Mouse (Mus musculus) neural tube, embryonic 13.5 days (tissue): ENCODE data around the gene Gm20219. TPM values are rescaled to one million over a fixed set of nuclear protein-coding genes. Genes with fewer than 3 reads are reported as not detected.

Source experiments
- ATAC-seq: fragments of 200-750 bp; cut with Nextera tagmentation; 2 replicates; pipeline ENCODE4 v1.8.0; 2017; ENCODE audit warnings: low read depth, mild to moderate bottlenecking, moderate TSS enrichment, moderate library complexity
- H3K27ac ChIP-seq: fragments of 300-500 bp; sonication (generic); replicated peaks from 2 replicates; pipeline ENCODE4 v1.5.1; 2015; ENCODE audit warnings: moderate library complexity, mild to moderate bottlenecking, inconsistent platforms
- H3K27me3 ChIP-seq: fragments of 300-500 bp; sonication (generic); 2 replicates; pipeline ENCODE4 v1.6.1; 2015; ENCODE audit warnings: mild to moderate bottlenecking, inconsistent platforms
- H3K36me3 ChIP-seq: fragments of 300-500 bp; sonication (generic); 2 replicates; pipeline ENCODE4 v1.6.1; 2015; ENCODE audit warnings: mild to moderate bottlenecking, inconsistent platforms
- H3K4me1 ChIP-seq: fragments of 300-500 bp; sonication (generic); replicated peaks from 2 replicates; pipeline ENCODE4 v1.6.1; 2015; ENCODE audit warnings: inconsistent platforms
- H3K4me2 ChIP-seq: fragments of 300-500 bp; sonication (generic); 2 replicates; pipeline ENCODE4 v1.6.1; 2015; ENCODE audit warnings: inconsistent platforms, mild to moderate bottlenecking, moderate library complexity
- H3K4me3 ChIP-seq: fragments of 300-500 bp; sonication (generic); 2 replicates; pipeline ENCODE4 v1.5.1; 2015; ENCODE audit warnings: mild to moderate bottlenecking, inconsistent platforms
- H3K9ac ChIP-seq: fragments of 300-500 bp; sonication (generic); 2 replicates; pipeline ENCODE4 v1.6.1; 2015; ENCODE audit warnings: moderate library complexity, mild to moderate bottlenecking, inconsistent platforms
- H3K9me3 ChIP-seq: fragments of 300-500 bp; sonication (generic); 2 replicates; pipeline ENCODE4 v1.6.1; 2016; ENCODE audit warnings: inconsistent platforms
- WGBS: fragments of 180-500 bp; shearing (Covaris S2); methylation state at CpG from one replicate; pipeline ENCODE4 v1.1.7; 2015; 5-methylcytosine and 5-hydroxymethylcytosine counted together
- polyA plus RNA-seq: library from polyadenylated mRNA; unstranded; fragments of >200 nt; fragmentation: Nextera tagmentation; extraction: Ambion mirVana; gene quantifications from 2 replicates; pipeline ENCODE4 v1.2.1, GENCODE M21; 2015

The Gm20219 gene
- polyA plus RNA-seq, 1 experiment from 2014 or later: 1.7 TPM

DNA sequence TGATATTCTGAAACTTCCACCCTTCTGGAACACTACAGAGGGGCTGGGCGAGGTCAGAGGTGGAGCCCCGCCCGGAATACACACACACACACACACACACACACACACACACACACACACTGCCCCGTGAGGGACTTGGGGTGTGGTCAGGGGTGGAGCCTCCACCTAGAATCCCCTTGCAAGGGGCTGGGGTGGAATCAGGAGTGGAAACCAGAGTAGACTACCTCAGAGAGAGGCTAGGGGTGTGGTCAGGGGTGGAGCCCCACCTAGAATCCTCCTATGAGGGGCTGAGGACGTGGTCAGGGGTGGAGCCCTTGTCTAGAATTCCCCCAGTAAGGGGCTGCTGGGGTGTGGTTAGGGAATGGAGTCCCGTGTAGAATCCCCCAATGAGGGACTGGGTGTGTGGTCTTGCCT is 13.6 kb downstream of the Gm20219 start:
- no peak for ATAC-seq
- Histone ChIP-seq H3K4me2 (no peak overlapping the region), H3K9ac (no peak overlapping the region), H3K27me3 (peaks cover 4% of the 10 kb centered on the region; the same call in 1 of the 2 replicates), H3K36me3 (no peaks in the 10 kb centered on the region), H3K4me1 (peaks cover 59% of the 10 kb centered on the region), H3K27ac (no peak overlapping the region), H3K9me3 (no peaks in the 10 kb centered on the region), H3K4me3 (no peak overlapping the region)
- 43% methylated on average over 6 of the region's 6 CpGs for WGBS

DNA sequence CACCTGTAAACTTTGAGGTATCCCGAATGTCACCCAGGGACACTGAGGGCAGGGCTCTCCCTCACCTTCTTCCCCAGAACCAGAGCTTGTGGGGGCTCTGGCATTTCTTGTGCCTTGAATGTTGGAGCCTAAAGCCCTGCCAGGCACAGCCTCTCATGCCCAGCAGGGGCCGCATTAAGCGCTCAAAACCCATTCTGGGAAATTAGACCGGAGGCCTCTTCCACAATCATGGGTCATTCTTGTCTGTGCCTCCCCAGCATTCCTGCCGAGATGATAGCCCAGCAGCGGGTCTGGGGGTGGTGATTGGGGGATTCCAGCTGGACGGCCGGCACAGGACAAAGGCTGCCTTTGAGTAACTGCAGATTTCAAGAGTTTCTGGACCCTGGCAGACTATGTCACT is 16.3 kb downstream of the Gm20219 start:
- no peak overlapping the region for H3K4me2 ChIP-seq

DNA sequence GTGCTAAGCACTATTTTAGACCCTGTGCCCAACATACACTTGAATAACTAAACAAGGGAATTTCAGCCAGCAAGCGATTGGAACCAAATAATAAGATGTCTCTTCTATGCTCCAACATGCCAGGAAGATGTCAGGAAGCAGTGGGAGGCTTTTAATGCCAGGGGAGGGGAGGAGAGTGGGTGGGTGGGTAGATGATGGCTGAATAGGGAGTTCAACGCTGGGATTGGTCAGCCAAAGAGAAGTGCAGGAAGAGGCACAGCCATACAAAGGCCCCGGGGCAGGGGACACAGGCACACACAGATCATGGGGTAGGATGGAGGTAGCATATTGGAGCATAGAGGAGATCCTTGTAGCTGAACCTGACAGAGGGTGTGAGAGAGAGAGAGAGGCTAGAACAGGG is 17.3 kb downstream of the Gm20219 start:
- H3K27ac ChIP-seq: peak overlapping the region; percentile 84
- no peak overlapping the region for H3K4me3 ChIP-seq
- peaks cover 4% of the 10 kb centered on the region; the same call in 1 of the 2 replicates for H3K27me3 ChIP-seq
- peak; percentile 40 for ATAC-seq
- no peak overlapping the region for H3K9ac ChIP-seq
- 39% methylated on average over 3 of the region's 3 CpGs for WGBS
- H3K4me1 ChIP-seq: peaks cover 49% of the 10 kb centered on the region
- no peaks in the 10 kb centered on the region for H3K36me3 ChIP-seq
- H3K9me3 ChIP-seq: no peaks in the 10 kb centered on the region
- no peak overlapping the region for H3K4me2 ChIP-seq

More for the DNA sequence above, 16.3 kb downstream of the Gm20219 start:
- Histone ChIP-seq H3K36me3 (no peaks in the 10 kb centered on the region), H3K4me3 (no peak overlapping the region), H3K4me1 (peaks cover 58% of the 10 kb centered on the region), H3K9ac (no peak overlapping the region), H3K9me3 (no peaks in the 10 kb centered on the region), H3K27me3 (peaks cover 4% of the 10 kb centered on the region; the same call in 1 of the 2 replicates), H3K27ac (peak overlapping the region; percentile 57)
- WGBS: 4% methylated on average over 8 of the region's 8 CpGs
- 0 out of 2 replicates have a peak, but pooled peaks have one; percentile 5 for ATAC-seq

DNA sequence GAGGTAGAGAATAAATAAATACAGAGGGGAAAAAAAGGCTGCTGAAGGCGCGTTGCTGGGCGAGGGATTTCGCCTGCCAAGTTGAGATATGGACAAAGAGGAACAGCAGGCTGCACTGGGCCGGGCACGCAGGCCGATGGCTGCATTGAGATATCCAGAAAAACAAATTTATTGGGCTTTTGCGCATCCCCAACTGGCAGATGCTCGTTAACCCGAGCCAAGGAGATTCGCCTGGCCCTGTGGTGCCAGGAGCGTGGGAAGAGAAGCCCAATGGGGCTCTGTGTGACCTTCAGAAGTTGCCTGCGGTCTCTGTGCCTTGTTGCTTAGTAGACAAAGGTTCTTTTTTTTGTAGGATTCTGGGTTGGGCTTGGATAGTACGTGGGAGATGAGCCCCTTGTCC is 18.0 kb downstream of the Gm20219 start:
- peaks cover 3% of the 10 kb centered on the region; the same call in 1 of the 2 replicates for H3K27me3 ChIP-seq
- peak overlapping the region; percentile 84 for H3K27ac ChIP-seq
- H3K36me3 ChIP-seq: no peaks in the 10 kb centered on the region
- H3K9ac ChIP-seq: no peak overlapping the region
- WGBS: 29% methylated on average over 14 of the region's 14 CpGs
- peaks cover 49% of the 10 kb centered on the region for H3K4me1 ChIP-seq
- no peak overlapping the region for H3K4me2 ChIP-seq
- ATAC-seq: peak; percentile 59
- H3K9me3 ChIP-seq: no peaks in the 10 kb centered on the region
- H3K4me3 ChIP-seq: no peak overlapping the region

DNA sequence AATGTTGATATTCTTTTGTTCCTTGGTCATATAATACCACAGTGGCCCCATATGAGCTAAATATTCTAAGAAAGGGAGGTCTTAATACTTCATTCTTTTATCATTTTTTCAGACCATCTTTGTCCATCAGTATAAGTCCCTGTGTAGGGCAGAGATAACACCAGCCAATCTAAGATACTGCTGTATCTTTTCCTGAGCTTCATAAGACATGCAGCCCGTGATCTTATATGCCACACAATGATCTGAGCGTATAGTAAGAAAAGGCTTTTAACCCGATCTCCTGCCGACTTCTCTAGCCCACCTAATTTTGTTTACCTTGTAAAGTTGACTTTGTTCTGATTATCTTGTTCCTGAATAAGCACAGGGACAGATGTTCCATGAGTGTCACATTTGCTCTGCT is 29.2 kb downstream of the Gm20219 start:
- Histone ChIP-seq H3K9ac (no peak overlapping the region), H3K4me2 (no peak overlapping the region), H3K4me1 (no peaks in the 10 kb centered on the region), H3K9me3 (no peaks in the 10 kb centered on the region), H3K27me3 (peaks cover 10% of the 10 kb centered on the region; the same call in 1 of the 2 replicates), H3K36me3 (no peaks in the 10 kb centered on the region), H3K27ac (no peak overlapping the region), H3K4me3 (no peak overlapping the region)
- no peak for ATAC-seq
- WGBS: 79% methylated on average over 4 of the region's 4 CpGs

DNA sequence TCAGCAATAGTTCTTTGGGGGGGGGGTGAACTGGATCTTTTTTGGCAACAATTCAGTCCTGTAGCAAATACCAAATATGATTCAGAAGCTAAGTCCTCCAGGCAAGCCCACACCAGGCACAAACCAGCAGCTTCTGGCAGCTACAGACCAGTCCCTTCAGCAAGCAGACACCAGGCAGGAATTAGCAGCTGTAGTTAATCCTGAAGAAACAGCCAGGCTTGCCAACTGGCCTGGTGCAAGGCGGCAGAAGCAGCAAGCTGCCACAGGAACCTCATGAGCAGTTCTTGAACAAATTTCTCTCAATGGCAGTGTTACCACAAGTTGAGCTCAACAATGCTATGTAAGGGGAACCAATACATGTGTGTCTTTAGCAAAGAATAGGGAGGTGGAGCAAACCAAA is 31.4 kb downstream of the Gm20219 start:
- H3K9ac ChIP-seq: no peak overlapping the region
- H3K36me3 ChIP-seq: no peaks in the 10 kb centered on the region
- H3K4me2 ChIP-seq: no peak overlapping the region
- no peaks in the 10 kb centered on the region for H3K9me3 ChIP-seq
- WGBS: 67% methylated on average over 1 of the region's 1 CpGs
- peaks cover 10% of the 10 kb centered on the region; the same call in 1 of the 2 replicates for H3K27me3 ChIP-seq
- no peak overlapping the region for H3K4me3 ChIP-seq
- H3K4me1 ChIP-seq: no peaks in the 10 kb centered on the region
- ATAC-seq: no peak
- H3K27ac ChIP-seq: no peak overlapping the region

DNA sequence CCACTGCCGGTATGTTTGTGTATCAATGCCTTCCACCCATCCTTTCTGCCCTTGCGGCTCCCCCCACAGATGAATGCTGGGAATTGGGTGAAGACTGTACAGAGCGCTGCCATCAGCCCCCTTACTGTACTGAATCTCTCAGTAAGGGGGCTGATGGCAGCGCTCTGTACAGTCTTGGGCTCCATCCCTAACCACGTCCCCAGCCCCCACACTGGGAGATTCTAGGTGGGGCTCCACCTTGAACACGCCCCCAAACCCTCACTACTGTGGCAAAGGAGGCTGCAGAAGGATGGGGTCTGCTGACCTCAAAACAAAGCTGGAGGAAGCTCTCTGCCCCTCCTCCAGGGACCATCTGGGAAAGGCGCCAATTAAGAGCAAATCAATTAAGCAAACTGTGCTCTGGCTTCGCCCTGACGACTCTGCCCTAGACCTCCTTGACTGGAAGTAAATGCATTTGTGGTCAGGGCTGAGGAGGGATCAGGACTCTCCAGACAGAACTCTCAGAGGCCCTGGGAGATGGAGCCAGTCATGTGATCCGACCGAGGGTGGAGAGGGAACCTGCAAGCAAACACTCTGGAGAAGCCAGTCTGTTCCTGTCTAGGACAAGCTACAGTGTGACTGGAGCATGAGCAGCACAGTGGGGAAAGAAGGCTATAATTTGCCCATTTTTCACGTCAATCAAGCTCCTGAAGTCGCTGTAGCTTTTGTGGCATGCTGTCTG is 38.3 kb downstream of the Gm20219 start:
- H3K4me2 ChIP-seq: peak overlapping the region; percentile 22
- no peak overlapping the region for H3K4me3 ChIP-seq
- peaks cover 30% of the 10 kb centered on the region for H3K4me1 ChIP-seq
- H3K27me3 ChIP-seq: peaks cover 40% of the 10 kb centered on the region
- no peaks in the 10 kb centered on the region for H3K36me3 ChIP-seq
- peak overlapping the region; percentile 65 for H3K27ac ChIP-seq
- H3K9ac ChIP-seq: peak overlapping the region; percentile 38
- ATAC-seq: peak; percentile 66
- WGBS: 11% methylated on average over 13 of the region's 13 CpGs
- no peaks in the 10 kb centered on the region for H3K9me3 ChIP-seq

DNA sequence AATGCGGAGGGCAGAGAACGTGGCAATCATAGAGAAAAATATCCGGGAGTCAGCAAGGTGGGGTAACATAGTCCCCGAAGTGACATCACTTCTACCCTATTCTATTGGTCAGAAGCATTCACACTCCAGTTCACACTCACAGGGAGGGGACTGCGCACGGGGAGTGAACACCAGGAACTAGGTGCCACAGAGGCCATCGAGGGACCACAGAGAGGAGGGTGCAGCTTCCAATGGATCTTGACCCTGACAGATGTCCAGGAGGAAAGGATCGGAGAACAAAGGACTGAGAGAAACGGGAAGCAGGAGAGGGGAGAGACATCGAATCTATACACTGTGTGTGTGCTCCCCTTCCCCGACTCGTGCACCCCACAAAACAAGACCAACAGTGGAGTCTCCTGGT is 39.3 kb downstream of the Gm20219 start:
- Histone ChIP-seq H3K27me3 (peaks cover 49% of the 10 kb centered on the region), H3K27ac (0 out of 2 replicates have a peak overlapping the region, but pooled peaks have one; percentile 65), H3K9me3 (no peaks in the 10 kb centered on the region), H3K9ac (0 out of 2 replicates have a peak overlapping the region, but pooled peaks have one; percentile 38), H3K4me1 (peaks cover 40% of the 10 kb centered on the region), H3K4me3 (no peak overlapping the region), H3K4me2 (no peak overlapping the region), H3K36me3 (no peaks in the 10 kb centered on the region)
- WGBS: 54% methylated on average over 12 of the region's 12 CpGs
- no peak for ATAC-seq

DNA sequence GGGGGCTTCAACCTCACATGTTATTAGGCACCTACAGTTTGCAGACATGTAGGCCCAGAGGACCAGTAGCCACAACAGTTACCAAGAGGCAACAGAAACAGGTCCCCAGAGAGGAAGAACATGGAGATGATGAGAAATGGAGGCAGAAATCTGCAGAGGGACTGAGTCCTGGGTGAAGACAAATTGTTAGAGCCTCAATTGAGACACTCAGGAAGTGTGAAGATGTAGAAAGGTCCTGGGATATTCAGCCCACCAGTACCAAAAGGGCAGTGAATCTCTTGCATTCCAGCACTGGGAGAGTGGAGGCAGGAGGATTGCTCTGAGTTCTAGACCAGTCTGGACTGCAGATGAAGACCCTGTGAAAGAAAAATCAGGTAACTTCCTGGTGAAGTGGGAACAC is 39.9 kb downstream of the Gm20219 start:
- Histone ChIP-seq H3K27me3 (peaks cover 49% of the 10 kb centered on the region), H3K4me1 (peaks cover 46% of the 10 kb centered on the region), H3K9ac (no peak overlapping the region), H3K4me3 (no peak overlapping the region), H3K4me2 (no peak overlapping the region), H3K36me3 (no peaks in the 10 kb centered on the region), H3K27ac (no peak overlapping the region), H3K9me3 (no peaks in the 10 kb centered on the region)
- ATAC-seq: no peak

DNA sequence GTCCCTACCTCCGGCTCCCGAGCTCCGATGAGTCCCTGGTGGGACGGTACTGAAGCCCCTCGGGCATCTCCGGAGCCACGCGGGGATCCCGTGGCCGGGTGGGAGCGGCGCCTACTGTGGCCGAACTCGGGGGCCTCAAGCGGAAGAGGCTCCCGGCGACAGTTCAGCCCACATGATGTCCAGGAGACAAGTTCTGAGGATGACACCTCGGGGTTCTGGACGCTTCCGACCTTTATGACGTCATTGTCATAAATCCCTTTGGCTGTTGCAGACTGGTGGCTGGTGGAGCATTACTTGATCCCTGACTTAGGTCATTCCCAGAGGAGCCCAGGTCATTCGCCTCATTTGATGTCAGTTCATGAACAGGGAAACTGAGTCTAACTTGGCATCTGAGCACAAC is 41.9 kb downstream of the Gm20219 start, which contains the start of gene Znrf4:
TSS of gene Znrf4 (minus strand) at position 122 of the 400 bp plus-strand sequence.
- peaks cover 49% of the 10 kb centered on the region for H3K27me3 ChIP-seq
- no peaks in the 10 kb centered on the region for H3K36me3 ChIP-seq
- H3K9me3 ChIP-seq: no peaks in the 10 kb centered on the region
- no peak within 1 kb of the TSS for H3K27ac ChIP-seq
- peak within 1 kb of the TSS; percentile 43 for H3K4me2 ChIP-seq
- no peak for ATAC-seq
- H3K4me1 ChIP-seq: peaks cover 62% of the 10 kb centered on the region
- peak within 1 kb of the TSS; percentile 22 for H3K4me3 ChIP-seq
- peak within 1 kb of the TSS; percentile 35; the same call in 1 of the 2 replicates for H3K9ac ChIP-seq
- WGBS: 57% methylated on average over 22 of the region's 22 CpGs

DNA sequence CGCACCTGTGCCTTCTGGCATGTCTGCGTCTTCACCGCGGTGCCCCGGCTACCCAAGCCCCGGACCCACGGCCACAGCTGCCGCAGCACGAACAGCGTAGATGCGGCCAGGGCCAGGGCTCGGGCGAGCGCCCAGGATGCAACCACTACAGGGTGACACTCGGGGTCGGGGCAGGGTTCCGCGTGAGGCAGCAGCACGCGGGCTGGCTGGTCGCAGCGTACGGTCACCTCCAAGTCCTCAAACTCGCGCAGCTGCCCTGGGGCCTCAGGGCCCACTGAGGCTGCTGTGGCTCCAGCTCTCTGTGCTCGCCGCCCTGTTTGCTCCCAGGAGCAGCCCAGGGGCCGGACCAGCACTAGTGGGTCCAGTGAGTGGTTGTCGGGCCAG is 42.5 kb downstream of the Gm20219 start:
- H3K9ac ChIP-seq: peak overlapping the region; percentile 35; the same call in 1 of the 2 replicates
- H3K9me3 ChIP-seq: no peaks in the 10 kb centered on the region
- peaks cover 68% of the 10 kb centered on the region for H3K4me1 ChIP-seq
- H3K27ac ChIP-seq: no peak overlapping the region
- 22% methylated on average over 29 of the region's 29 CpGs for WGBS
- H3K27me3 ChIP-seq: peaks cover 49% of the 10 kb centered on the region
- no peaks in the 10 kb centered on the region for H3K36me3 ChIP-seq
- peak overlapping the region; percentile 22 for H3K4me3 ChIP-seq
- no peak for ATAC-seq
- H3K4me2 ChIP-seq: peak overlapping the region; percentile 43

DNA sequence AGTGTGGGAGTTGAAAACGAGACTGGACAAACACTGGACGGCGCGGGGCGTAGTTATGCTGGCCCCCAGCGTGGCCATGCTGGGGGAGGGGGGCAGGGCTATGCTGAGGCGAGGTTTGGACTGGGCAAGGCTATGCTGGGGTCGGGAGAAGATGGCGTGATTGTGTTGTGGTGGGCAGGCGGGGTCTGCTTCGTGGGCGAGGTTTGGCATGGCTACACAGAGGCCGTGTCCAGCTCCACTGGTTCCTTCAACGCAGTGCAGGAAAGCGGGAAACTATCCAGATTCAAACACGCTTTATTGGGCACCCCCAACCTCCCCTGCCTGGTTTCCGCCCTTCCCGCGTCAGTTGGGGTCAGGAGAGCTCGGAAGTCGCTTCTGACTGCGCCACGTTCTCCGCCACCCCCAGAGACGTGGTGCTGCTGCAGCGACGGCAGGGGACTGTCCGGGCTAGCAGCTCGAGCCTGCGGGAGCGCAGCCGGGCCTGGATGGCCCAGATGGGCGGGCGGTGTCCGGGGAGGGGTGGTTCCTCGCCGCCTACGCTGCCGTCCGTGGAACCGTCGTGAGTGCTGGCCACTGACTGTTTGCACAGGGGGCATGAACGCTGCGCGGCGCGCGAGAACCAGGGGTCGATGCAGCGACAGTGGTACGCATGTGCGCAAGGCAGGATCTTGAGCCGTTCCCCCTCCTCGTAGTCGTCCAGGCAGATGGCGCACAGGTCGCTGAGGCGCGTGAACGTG is 43.0 kb downstream of the Gm20219 start:
- H3K4me2 ChIP-seq: peak overlapping the region; percentile 43
- H3K9ac ChIP-seq: peak overlapping the region; percentile 35; the same call in 1 of the 2 replicates
- peaks cover 67% of the 10 kb centered on the region for H3K4me1 ChIP-seq
- H3K9me3 ChIP-seq: no peaks in the 10 kb centered on the region
- WGBS: 6% methylated on average over 60 of the region's 60 CpGs
- H3K27ac ChIP-seq: no peak overlapping the region
- H3K36me3 ChIP-seq: no peaks in the 10 kb centered on the region
- ATAC-seq: no peak
- peaks cover 49% of the 10 kb centered on the region for H3K27me3 ChIP-seq
- peak overlapping the region; percentile 22 for H3K4me3 ChIP-seq
